Mouse (Mus musculus) kidney, postnatal 0 days (tissue): ENCODE data around the gene AC129217.1. TPM values are rescaled to one million over a fixed set of nuclear protein-coding genes. Genes with fewer than 3 reads are reported as not detected.

ENCODE experiments used
- ATAC-seq: fragments of 200-750 bp; cut with Nextera tagmentation; replicated peaks from 2 replicates; pipeline ENCODE4 v1.8.0; 2017; ENCODE audit warnings: low read depth, moderate number of reproducible peaks, moderate TSS enrichment, moderate library complexity; ENCODE audit not compliant: low FRiP score
- DNase-seq: peaks from one replicate; pipeline ENCODE4 v3.0.0-alpha.2; 2016; ENCODE audit warnings: low spot score
- H3K27ac ChIP-seq: fragments of 300-500 bp; sonication (generic); 2 replicates; pipeline ENCODE4 v1.5.1; 2014; ENCODE audit warnings: mild to moderate bottlenecking
- H3K27me3 ChIP-seq: fragments of 300-500 bp; sonication (generic); 2 replicates; pipeline ENCODE4 v1.6.1; 2014; ENCODE audit warnings: low read length, mixed read lengths; ENCODE audit not compliant: insufficient read depth
- H3K36me3 ChIP-seq: fragments of 300-500 bp; sonication (generic); 2 replicates; pipeline ENCODE4 v1.6.1; 2014; ENCODE audit warnings: low read length, mixed read lengths; ENCODE audit not compliant: insufficient read depth
- H3K4me1 ChIP-seq: fragments of 300-500 bp; sonication (generic); replicated peaks from 2 replicates; pipeline ENCODE4 v1.6.1; 2014; ENCODE audit warnings: antibody characterized with exemption, low read length, mixed read lengths; ENCODE audit not compliant: insufficient read depth
- H3K4me2 ChIP-seq: fragments of 300-500 bp; sonication (generic); 2 replicates; pipeline ENCODE4 v1.6.1; 2014; ENCODE audit warnings: mild to moderate bottlenecking, low read length, moderate library complexity, mixed read lengths
- H3K4me3 ChIP-seq: fragments of 300-500 bp; sonication (generic); replicated peaks from 2 replicates; pipeline ENCODE4 v1.5.1; 2014; ENCODE audit warnings: low read depth, low read length
- H3K9ac ChIP-seq: fragments of 300-500 bp; sonication (generic); 2 replicates; pipeline ENCODE4 v1.6.1; 2014; ENCODE audit warnings: low read depth, low read length
- H3K9me3 ChIP-seq: fragments of 300-500 bp; sonication (generic); replicated peaks from 2 replicates; pipeline ENCODE4 v1.6.1; 2016; ENCODE audit warnings: low read length, inconsistent platforms, mixed read lengths
- CTCF ChIP-seq: IDR thresholded peaks from 2 replicates; pipeline ENCODE4 v1.5.1; 2016; ENCODE audit warnings: antibody characterized with exemption, low read depth, mild to moderate bottlenecking, moderate library complexity
- WGBS: fragments of 180-500 bp; shearing (Covaris S2); extraction: QIAGEN DNeasy Blood & Tissue Kit; methylation state at CpG from one replicate; pipeline ENCODE4 v1.1.7; 2014; 5-methylcytosine and 5-hydroxymethylcytosine counted together
- polyA plus RNA-seq: library from polyadenylated mRNA; unstranded; fragments of >200 nt; fragmentation: Nextera tagmentation; extraction: Ambion mirVana; gene quantifications from 2 replicates; pipeline ENCODE4 v1.2.1, GENCODE M21; 2015

Gene AC129217.1
- polyA plus RNA-seq, 1 experiment from 2014 or later, result not detected

DNA sequence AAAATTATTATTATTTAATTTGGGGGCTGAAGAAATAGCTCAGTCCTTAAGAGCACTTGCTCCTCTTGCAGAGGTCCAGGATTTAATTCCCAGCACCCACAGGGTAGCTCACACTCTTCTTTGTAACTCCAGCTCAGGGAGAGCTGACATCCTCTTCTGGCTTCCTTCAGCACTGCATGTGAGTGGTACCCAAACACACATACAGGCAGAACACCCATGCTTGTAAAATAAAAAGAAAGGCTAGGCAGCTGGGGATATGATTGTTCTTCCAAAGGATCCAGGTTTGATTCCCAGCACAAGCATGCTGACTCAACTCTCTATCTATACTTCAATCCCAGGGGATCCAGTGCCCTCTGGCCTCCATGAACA lies 30.6 kb upstream of the AC129217.1 start:
- H3K27ac ChIP-seq, result no peak overlapping the region
- peaks cover 13% of the 10 kb centered on the region; the same call in 1 of the 2 replicates for H3K4me1 ChIP-seq
- peak overlapping the region; percentile 61; the same call in 1 of the 2 replicates for H3K4me2 ChIP-seq
- DNase-seq, result no peak
- H3K4me3 ChIP-seq, result no peak overlapping the region
- ATAC-seq, result no peak
- no peaks in the 10 kb centered on the region for H3K27me3 ChIP-seq
- no peak overlapping the region for H3K9ac ChIP-seq
- no peak for TF ChIP-seq CTCF
- H3K36me3 ChIP-seq, result peaks cover 14% of the 10 kb centered on the region
- no peaks in the 10 kb centered on the region for H3K9me3 ChIP-seq

DNA sequence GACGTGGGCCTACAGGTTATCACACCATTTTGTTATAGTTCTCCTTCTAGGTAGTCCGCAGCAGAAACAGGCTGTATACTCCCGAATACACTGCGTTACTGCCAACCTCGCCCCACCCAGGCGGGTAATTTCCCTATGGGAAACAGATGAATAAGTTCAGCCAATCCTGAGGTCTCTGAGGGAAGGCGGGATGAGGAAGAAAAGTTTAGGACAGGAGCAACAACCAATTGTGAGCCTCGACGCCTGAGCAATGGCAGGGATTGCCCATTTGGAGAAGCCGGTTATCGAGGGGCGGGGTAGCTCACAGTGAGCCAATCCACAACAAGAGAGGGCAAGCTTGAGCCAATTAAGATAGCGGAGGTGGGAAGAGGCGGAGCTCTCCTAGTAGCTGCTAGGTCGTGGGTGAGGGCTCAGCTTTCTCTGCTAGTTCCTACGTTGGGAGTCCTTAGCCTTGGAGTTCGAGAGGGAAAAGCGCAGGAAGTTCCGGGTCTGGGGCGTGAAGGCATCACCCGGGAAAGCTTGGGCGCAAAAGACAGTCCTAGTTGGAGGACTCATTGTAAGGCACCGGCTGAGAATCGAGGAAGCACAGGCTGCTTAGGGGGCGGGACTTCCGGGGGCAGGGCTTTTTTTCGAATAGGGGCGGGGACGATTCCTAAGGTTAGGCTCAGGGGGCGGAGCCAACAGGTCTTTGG lies 27.3 kb upstream of the AC129217.1 start, which contains the start of gene Zbtb3:
Gene Zbtb3, plus strand, starts transcription at position 426 of the 692 bp plus-strand sequence.
- no peak for TF ChIP-seq CTCF
- Histone ChIP-seq H3K4me1 (peaks cover 12% of the 10 kb centered on the region; the same call in 1 of the 2 replicates), H3K36me3 (peaks cover 12% of the 10 kb centered on the region; the same call in 1 of the 2 replicates), H3K4me3 (peak within 1 kb of the TSS; percentile 60), H3K9me3 (no peaks in the 10 kb centered on the region), H3K9ac (peak within 1 kb of the TSS; percentile 60), H3K27me3 (no peaks in the 10 kb centered on the region), H3K4me2 (peak within 1 kb of the TSS; percentile 65), H3K27ac (peak within 1 kb of the TSS; percentile 87)
- under 1% methylated on average over 30 of the region's 30 CpGs for WGBS
- DNase-seq (peak; percentile 100), ATAC-seq (peak; percentile 97)

DNA sequence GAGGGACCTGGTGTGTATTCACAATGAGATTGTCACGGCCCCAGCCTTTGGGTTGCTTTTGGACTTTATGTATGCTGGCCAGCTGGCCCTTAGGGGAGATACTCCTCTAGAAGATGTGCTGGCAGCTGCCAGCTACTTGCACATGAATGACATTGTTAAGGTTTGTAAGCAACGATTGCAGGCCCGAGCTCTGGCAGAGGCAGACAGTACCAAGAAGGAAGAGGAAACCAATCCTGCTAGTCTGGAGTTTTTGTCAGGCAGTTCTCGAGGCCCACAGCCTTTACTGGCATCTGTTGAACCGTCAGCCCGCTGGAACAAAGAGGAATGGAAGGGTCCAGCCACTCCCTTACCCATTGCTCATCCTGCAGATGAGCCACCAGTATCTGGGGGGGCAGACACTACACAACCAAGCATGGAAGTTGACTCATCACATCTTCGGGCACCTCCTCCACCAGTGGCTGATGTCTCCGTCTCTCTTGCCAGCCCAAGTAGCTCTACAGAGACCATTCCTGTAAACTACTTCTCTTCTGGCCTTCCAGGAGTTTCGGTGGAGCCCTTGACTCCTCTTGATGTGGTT lies 26.3 kb upstream of the AC129217.1 start:
- no peaks in the 10 kb centered on the region for H3K27me3 ChIP-seq
- 93% methylated on average over 9 of the region's 9 CpGs for WGBS
- DNase-seq (no peak), ATAC-seq (no peak)
- peak overlapping the region; percentile 87; the same call in 1 of the 2 replicates for H3K27ac ChIP-seq
- 0 out of 2 replicates have a peak overlapping the region, but pooled peaks have one; percentile 24 for H3K9ac ChIP-seq
- no peaks in the 10 kb centered on the region for H3K9me3 ChIP-seq
- peaks cover 8% of the 10 kb centered on the region; the same call in 1 of the 2 replicates for H3K4me1 ChIP-seq
- peak overlapping the region; percentile 62; the same call in 1 of the 2 replicates for H3K4me2 ChIP-seq
- TF ChIP-seq CTCF, result no peak
- H3K4me3 ChIP-seq, result no peak overlapping the region
- peaks cover 17% of the 10 kb centered on the region; the same call in 1 of the 2 replicates for H3K36me3 ChIP-seq

DNA sequence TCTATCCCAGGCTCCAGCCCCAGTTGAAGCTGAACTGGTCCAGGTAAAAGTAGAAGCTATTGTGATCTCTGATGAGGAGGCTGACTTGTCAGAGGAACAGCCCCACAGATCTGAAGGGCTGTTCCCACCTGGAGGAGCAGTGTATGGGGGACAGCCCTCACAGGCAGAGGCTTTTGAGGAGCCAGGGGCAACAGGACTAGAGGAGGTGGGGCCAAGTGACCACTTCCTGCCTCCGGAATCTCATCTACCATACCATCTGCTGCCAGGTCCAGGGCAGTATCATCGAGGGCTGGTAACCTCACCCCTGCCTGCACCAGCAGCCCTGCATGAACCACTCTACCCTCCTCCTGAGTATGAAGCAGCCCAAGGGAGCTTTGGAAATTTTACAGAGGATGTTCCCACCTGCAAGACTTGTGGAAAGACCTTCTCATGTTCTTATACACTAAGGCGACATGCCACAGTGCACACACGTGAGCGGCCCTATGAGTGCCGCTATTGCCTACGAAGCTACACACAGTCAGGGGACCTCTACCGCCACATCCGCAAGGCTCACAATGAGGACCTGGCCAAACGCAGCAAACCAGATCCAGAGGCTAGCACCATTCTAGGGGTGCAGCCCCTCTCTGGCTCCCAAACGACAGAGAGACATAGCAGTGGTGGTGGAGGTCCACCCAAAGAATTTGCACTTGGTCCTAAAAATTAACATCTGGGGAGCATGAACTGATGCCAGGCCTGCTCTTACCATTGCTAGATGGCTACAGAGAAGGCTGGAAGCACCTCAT lies 25.5 kb upstream of the AC129217.1 start:
- H3K36me3 ChIP-seq, result peaks cover 21% of the 10 kb centered on the region; the same call in 1 of the 2 replicates
- DNase-seq (no peak), ATAC-seq (no peak)
- H3K4me2 ChIP-seq, result no peak overlapping the region
- peaks cover 8% of the 10 kb centered on the region; the same call in 1 of the 2 replicates for H3K4me1 ChIP-seq
- H3K9ac ChIP-seq, result no peak overlapping the region
- no peak for TF ChIP-seq CTCF
- 93% methylated on average over 11 of the region's 11 CpGs for WGBS
- no peak overlapping the region for H3K27ac ChIP-seq
- no peak overlapping the region for H3K4me3 ChIP-seq
- no peaks in the 10 kb centered on the region for H3K9me3 ChIP-seq
- H3K27me3 ChIP-seq, result no peaks in the 10 kb centered on the region

DNA sequence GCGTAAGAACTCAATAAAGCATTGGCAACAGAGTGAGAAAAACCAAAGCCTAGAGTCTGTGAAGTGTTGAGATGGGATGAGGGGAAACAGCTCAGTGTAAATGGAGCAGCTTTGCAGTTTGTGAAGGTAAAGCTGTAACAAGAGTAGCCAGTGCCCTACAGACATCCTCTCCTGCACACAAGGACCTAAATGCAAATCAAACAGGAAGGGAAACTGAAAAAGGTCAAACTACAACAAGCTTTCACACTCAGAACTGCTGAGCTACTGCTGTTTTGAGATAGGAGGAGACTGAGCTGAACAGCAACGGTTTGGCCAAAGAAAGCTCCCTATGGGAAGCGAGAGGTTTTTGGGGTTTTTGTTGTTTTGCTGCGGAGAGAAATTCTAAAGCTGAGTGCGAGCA lies 22.8 kb upstream of the AC129217.1 start:
- peaks cover 8% of the 10 kb centered on the region; the same call in 1 of the 2 replicates for H3K4me1 ChIP-seq
- TF ChIP-seq CTCF, result no peak
- H3K9me3 ChIP-seq, result no peaks in the 10 kb centered on the region
- 93% methylated on average over 5 of the region's 5 CpGs for WGBS
- H3K27me3 ChIP-seq, result no peaks in the 10 kb centered on the region
- no peak overlapping the region for H3K27ac ChIP-seq
- no peak overlapping the region for H3K4me2 ChIP-seq
- ATAC-seq, result no peak
- H3K9ac ChIP-seq, result no peak overlapping the region
- H3K36me3 ChIP-seq, result peaks cover 34% of the 10 kb centered on the region
- DNase-seq, result no peak
- no peak overlapping the region for H3K4me3 ChIP-seq

DNA sequence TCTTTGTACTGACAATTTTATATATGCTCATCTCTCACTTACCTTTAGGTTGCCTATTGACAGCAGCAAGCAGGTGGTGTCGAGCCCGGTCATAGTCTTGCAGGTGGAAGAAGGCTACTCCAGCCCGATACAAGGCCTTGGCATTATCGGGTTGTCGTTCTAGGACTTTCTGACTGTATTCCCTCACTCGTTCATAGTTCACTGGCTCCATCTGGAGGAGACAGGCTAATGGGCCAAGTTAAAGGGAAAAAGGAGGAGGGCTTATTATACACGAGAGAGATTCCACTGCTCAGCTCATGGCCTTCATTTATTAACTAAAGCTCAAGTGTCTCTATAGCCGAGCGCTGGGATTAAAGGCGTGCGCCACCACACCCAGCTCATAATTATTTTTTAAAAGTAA lies 13.8 kb upstream of the AC129217.1 start:
- Histone ChIP-seq H3K36me3 (peaks cover 17% of the 10 kb centered on the region; the same call in 1 of the 2 replicates), H3K27ac (no peak overlapping the region), H3K4me3 (no peak overlapping the region), H3K27me3 (no peaks in the 10 kb centered on the region), H3K9me3 (no peaks in the 10 kb centered on the region), H3K4me1 (no peaks in the 10 kb centered on the region; the same call in none of the 2 replicates), H3K4me2 (no peak overlapping the region), H3K9ac (no peak overlapping the region)
- ATAC-seq, result no peak
- TF ChIP-seq CTCF, result peak; percentile 61
- peak; percentile 77 for DNase-seq
- 48% methylated on average over 11 of the region's 11 CpGs for WGBS
